Mouse (Mus musculus) left cerebral cortex, adult 8-10 months (tissue): Measurements from ENCODE around the gene Slc29a1. TPM values are rescaled to one million over a fixed set of nuclear protein-coding genes. Genes with fewer than 3 reads are reported as not detected.
A peak's percentile ranks its signal among the peaks of the same experiment; 100 is the strongest.

Experiments
- DNase-seq, 2 experiments: peaks; one replicate each; pipeline ENCODE4 v3.0.0; 2022; ENCODE audit warnings: low spot score in 2 of 2
- total RNA-seq, 4 experiments: library from RNA; stranded (reverse); gene quantifications; 2 replicates each; pipeline ENCODE4 v1.2.4; 2022

Gene Slc29a1
- total RNA-seq, 4 experiments from 2014 or later: 27.4 to 32.1 (median 29.5) TPM

- DNase-seq: no peak
These were observed 9.0 kb downstream of the Slc29a1 start for GRCm38 (mm10) chr17:45590410-45590809.

- DNase-seq: no peak
These were observed 9.6 kb downstream of the Slc29a1 start for GRCm38 (mm10) chr17:45589844-45590243.

DNA sequence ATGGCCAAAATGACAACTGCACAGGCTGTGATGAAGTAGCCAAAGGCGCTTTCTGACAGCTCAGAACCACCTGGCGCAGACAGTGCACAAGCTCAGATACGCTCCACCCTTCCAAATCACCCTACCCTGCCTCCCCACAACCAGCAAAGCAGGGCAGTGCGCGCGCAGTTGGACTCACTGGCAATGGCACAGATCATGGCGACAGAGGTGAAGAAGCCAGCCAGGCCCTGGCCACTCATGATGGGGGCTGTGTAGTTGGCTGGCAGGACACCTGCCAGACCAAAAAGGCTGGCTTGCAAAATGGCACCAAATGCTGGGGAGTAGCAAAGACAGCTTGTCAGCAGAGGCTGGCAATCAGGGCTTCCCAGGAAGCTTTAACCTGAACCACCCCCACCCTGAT, 10.2 kb downstream of the Slc29a1 start:
- no peak for DNase-seq

- DNase-seq: no peak
These were observed 11.0 kb downstream of the Slc29a1 start for GRCm38 (mm10) chr17:45588370-45588769.

DNA sequence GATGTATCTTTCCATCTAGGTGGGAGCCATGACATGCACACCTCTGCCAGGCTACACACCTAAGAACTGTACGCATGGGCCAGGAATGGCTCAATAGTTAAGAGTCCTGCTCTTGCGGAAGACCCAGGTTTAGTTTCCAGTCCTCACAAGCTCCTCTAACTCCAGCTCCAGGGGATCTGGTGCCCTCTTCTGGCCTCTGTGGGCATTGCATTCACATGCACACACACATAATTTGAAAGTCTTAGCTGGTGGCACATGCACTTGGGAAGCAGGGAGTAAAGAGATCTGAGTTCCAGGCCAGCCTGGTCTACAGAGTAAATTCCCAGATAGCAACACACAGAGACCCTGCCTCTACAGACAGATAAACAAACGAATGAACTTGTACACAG, 13.0 kb downstream of the Slc29a1 start:
- DNase-seq: no peak

DNA sequence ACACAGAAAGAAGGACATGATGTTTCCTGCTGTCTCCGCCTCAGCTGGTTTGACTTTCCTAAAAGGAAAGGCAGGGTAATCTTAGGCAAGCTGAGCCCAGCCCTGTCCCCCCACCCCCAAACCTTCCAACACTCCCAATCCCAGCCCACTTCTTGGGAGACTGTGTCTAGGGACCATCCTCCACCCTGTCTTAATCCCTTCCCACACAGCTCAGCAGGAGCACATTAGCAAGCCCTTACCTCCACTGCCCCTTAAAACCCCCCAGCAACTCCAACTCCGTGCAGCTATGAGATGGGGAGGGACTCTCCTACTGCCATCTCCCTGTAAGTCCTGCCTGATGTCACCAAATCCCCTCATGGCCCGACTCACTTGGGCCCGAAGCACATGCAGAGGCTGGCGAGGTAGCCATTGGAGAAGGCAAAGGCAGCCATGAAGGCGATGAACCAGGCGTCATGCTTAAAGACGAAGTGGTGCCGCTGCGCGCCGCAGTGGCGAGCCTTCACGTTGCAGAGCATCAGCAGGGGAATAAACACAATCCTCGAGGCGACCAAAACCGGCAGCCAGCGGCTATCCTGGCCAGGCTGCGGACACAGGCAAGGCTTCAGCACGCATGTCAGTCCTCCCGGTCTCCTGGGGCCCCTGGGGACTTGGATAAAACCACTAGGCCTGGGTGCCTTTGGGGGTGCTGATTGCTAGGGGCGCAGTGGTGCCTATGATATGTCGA, 13.5 kb downstream of the Slc29a1 start:
- DNase-seq: no peak

DNA sequence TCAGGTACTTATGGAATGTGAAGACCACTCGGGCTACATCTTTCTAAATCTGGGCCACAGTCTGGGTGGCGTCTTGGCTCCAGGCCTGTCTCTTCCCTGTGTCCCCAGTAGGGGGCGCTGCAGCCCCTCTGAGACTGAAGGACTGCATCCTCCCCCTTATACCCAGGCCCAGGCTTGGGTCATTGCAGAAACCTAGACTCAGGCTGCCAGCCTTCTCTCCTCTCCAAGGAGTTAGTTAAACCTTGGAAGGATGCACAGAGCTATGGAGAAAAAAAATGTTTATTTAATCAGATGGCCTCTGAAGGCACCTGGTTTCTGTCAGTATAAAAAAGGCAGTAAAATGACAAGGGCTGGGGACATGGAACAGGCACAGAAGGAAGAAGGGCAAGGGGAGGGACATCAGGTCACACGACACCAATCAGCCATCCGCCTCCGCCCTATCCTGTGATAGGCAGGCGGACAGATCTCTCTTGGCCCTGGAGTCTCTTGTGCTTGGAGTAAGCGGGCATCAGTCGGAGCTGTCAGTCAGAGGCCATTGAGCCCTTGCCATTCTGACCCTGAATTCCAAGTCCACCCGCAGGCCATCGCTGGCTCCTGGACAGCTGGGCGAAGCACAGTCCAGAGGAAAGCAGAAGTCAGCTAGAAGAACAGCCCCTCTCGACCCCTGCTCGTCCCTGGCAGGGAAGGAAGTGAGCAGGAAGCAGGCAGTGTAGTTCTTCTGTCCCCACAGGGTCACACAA, 14.3 kb downstream of the Slc29a1 start:
- DNase-seq: peak in 1 of 2 experiments; percentile 66

GRCm38 (mm10) chr17:45584096-45584896, 15.1 kb downstream of the Slc29a1 start:
- DNase-seq: peak in 1 of 2 experiments; percentile 77

GRCm38 (mm10) chr17:45582715-45583355, 16.6 kb downstream of the Slc29a1 start:
- DNase-seq: no peak

- no peak for DNase-seq
These were observed 17.2 kb downstream of the Slc29a1 start for GRCm38 (mm10) chr17:45582188-45582587.

- DNase-seq: no peak
These were observed 17.8 kb downstream of the Slc29a1 start for GRCm38 (mm10) chr17:45581567-45581983.

DNA sequence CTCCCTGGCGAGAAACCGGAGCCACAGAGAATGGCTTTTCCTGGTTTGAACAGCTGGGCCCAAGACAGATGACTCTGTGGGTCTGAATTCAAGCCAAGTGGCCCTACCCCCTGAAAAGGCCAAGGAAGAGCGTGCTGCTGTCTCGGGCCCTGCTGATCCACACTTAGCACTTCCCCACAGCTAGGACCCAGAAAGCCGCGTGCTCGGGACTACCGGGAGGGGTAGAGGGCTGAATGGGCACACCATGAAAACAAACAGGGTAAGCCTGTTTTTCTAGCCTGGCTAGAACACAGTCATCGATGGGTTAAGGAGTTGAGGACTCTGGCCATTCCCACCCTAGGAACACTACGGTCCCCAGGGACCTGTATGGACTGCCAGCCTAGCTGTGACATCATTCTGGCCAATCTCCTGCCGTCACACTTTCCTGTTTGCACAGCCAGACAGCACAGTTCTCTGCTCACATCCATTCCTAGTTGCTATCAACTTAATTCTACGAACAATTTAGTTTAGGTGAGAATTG, 18.4 kb downstream of the Slc29a1 start:
- no peak for DNase-seq

DNA sequence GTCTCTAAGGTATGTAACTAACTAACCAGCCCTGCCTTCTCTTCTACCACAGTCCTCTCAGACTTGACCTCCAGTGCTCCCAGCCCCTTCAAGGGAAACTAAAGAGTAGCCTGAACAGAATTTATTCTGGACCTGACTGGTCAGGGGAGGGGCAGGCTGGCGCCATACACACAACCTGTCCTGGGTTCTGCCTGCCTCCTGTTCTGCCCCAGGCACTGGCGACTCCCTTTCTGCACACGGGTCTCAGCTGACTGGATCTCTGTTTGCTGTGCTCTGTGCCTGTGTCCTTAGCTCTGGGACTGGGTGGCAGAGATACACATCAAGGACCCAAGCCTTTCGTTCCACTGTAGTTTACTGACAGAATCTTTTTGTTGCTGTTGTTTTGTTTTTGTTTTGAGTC, 19.9 kb downstream of the Slc29a1 start:
- DNase-seq: no peak

DNA sequence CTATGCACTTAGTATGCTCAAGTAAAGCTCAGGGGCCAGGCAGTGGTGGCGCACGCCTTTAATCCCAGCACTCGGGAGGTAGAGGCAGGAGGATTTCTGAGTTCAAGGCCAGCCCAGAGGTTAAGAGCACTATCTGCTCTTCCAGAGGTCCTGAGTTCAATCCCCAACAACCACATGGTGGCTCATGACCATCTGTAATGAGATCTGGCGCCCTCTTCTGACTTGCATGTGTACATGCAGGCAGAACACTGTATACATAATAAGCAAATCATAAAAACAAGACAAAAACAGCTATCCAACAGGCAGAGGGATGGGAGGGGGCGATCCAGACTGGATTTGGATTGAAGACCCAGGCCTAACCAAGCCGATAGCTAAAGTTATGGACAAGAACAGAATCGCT, 20.6 kb downstream of the Slc29a1 start:
- no peak for DNase-seq

DNA sequence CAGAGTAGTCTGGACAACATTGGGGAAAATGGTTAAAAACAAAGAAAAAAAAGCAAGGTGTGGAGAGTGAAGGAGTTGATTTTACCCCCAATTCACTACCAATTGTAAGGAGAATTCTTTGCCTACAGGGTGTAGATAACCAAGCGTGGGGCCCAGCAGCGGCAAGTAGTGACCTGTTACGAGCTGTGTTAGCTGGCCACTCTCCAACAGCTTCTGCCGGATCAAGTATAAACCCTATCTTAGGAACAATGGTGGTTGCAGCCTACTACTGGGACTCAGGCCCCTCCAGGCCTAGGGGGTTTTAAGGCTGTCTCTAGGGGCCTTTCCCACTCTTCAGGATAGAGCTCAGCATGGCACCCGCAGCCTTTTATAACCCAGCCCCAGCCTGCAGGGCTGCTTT, 21.2 kb downstream of the Slc29a1 start:
- no peak for DNase-seq

GRCm38 (mm10) chr17:45575123-45575897, 24.1 kb downstream of the Slc29a1 start:
- no peak for DNase-seq

DNA sequence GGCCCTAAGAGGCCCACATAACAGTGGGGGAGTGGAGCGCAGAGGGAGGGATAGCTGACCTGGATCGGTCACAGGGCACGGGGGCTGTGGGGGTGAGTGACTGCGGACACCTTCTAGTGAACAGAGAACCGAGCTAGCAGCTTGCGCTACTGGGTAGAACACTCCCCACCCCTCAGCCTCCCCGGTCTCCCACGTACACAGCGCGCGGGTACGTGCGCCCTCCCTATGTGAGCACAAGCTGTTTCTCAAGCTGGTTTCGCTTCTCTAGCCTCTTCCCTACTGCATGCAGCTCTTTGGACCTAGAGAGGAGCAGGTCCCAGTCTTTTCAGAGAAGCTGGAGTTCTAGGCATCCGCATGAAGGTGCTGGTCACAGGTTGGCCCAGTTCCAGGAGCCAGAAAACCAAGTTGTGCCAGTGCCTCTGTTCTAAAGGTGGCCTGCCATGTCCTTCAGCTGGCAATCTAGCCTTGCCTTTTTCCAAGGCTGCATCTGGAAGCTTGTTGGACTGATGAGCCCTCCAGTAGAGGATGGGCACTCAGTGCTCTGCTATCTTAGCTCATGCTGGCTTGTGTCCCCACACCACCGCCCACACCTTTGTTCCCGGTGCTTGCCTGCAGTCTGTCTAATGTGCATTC, 25.2 kb downstream of the Slc29a1 start:
- peak; percentile 79 to 90 for DNase-seq

- DNase-seq: peak; percentile 96 to 99
These were observed 25.7 kb downstream of the Slc29a1 start for GRCm38 (mm10) chr17:45573780-45574123.

- DNase-seq: peak; percentile 98 to 99
These were observed 26.2 kb downstream of the Slc29a1 start, which contains the start of gene Hsp90ab1 for GRCm38 (mm10) chr17:45573087-45573779. Gene Hsp90ab1, minus strand, starts transcription at chr17:45573271.
